8 mouse cellular contexts compared by ENCODE assay signal in genomic region chr12:3780931-3781471, GRCm38 (mm10). TPM values are rescaled to one million over a fixed set of nuclear protein-coding genes. Genes with fewer than 3 reads are reported as not detected.
A peak's percentile ranks its signal among the peaks of the same experiment; 100 is the strongest.
DNase-seq lines count a peak whose midpoint lies in the region; ATAC-seq and TF ChIP-seq lines count a peak whose summit lies in the region.

No protein-coding gene starts in this region.

- dilution Hi-C loops in CH12.LX (cut with MboI; ENCODE audit: extremely low pct_ligation_motif_present, extremely low pct_unique_long_range_greater_than_20kb, low sequenced_read_pairs): no loop called here

- H3K4me3 ChIP-seq in cerebellum, adult 2 months (replicated peaks; ENCODE audit: insufficient read depth, low read depth, low read length): no peak overlapping the region
- peak overlapping the region in 1 of 3 experiments; percentile 7 for H3K4me3 ChIP-seq in CH12.LX (replicated peaks in 1 of 3; ENCODE audit: low read depth in 2 of 3, low read length in 2 of 3, poor library complexity in 1 of 3)
- H3K4me3 ChIP-seq in embryonic facial prominence, embryonic 15.5 days (replicated peaks): no peak overlapping the region
- H3K4me3 ChIP-seq in hindbrain, embryonic 16.5 days (ENCODE audit: low read length): no peak overlapping the region
- H3K4me3 ChIP-seq in lung, postnatal 0 days (ENCODE audit: low read depth, low read length): no peak overlapping the region
- H3K4me3 ChIP-seq in testis, adult 2 months (ENCODE audit: control insufficient read depth, low read depth, low read length): no peak overlapping the region

- peaks cover 12% of the 10 kb centered on the region for H3K4me1 ChIP-seq in cerebellum, adult 2 months (ENCODE audit: control insufficient read depth, insufficient read depth, low read length)
- peaks cover 25 to 50% of the 10 kb centered on the region in 2 experiments for H3K4me1 ChIP-seq in CH12.LX (ENCODE audit: control insufficient read depth in 1 of 2, insufficient read depth in 2 of 2)
- peaks cover 42% of the 10 kb centered on the region for H3K4me1 ChIP-seq in embryonic facial prominence, embryonic 15.5 days
- peaks cover 45% of the 10 kb centered on the region for H3K4me1 ChIP-seq in hindbrain, embryonic 16.5 days (ENCODE audit: control insufficient read depth, insufficient read depth, low read depth, low read length)
- peaks cover 12% of the 10 kb centered on the region; the same call in 1 of the 2 replicates for H3K4me1 ChIP-seq in lung, postnatal 0 days (ENCODE audit: insufficient read depth, low read depth, low read length)
- peaks cover 10% of the 10 kb centered on the region for H3K4me1 ChIP-seq in testis, adult 2 months (ENCODE audit: control insufficient read depth, insufficient read depth, low read length)

- peak overlapping the region; percentile 5; the same call in 1 of the 2 replicates for H3K27ac ChIP-seq in cerebellum, adult 2 months (ENCODE audit: insufficient read depth, low read length)
- H3K27ac ChIP-seq in CH12.LX (ENCODE audit: insufficient read depth, low read depth): peak overlapping the region; percentile 36
- peak overlapping the region; percentile 87 for H3K27ac ChIP-seq in embryonic facial prominence, embryonic 15.5 days (replicated peaks)
- peak overlapping the region; percentile 53 for H3K27ac ChIP-seq in hindbrain, embryonic 16.5 days (ENCODE audit: low read depth, low read length)
- peak overlapping the region; percentile 52 for H3K27ac ChIP-seq in lung, postnatal 0 days (ENCODE audit: low read length)
- peak overlapping the region; percentile 76 for H3K27ac ChIP-seq in testis, adult 2 months (ENCODE audit: control insufficient read depth, insufficient read depth, low read depth, low read length)

- WGBS in cerebellum, adult 2 months: 48% methylated on average over 7 of the region's 7 CpGs
- 21% methylated on average over 7 of the region's 7 CpGs for WGBS in embryonic facial prominence, embryonic 15.5 days
- WGBS in hindbrain, embryonic 16.5 days: 25% methylated on average over 7 of the region's 7 CpGs
- WGBS in lung, postnatal 0 days: 29% methylated on average over 7 of the region's 7 CpGs

- no peaks in the 10 kb centered on the region for H3K27me3 ChIP-seq in cerebellum, adult 2 months (ENCODE audit: control insufficient read depth, insufficient read depth, low read length)
- H3K27me3 ChIP-seq in CH12.LX (replicated peaks): no peaks in the 10 kb centered on the region
- no peaks in the 10 kb centered on the region for H3K27me3 ChIP-seq in embryonic facial prominence, embryonic 15.5 days
- H3K27me3 ChIP-seq in hindbrain, embryonic 16.5 days (replicated peaks; ENCODE audit: control insufficient read depth, insufficient read depth, low read length): no peaks in the 10 kb centered on the region
- no peaks in the 10 kb centered on the region for H3K27me3 ChIP-seq in lung, postnatal 0 days (replicated peaks; ENCODE audit: insufficient read depth, low read length)
- H3K27me3 ChIP-seq in testis, adult 2 months (ENCODE audit: control insufficient read depth, insufficient read depth, low read length): no peaks in the 10 kb centered on the region

- TF ChIP-seq RAD21 in CH12.LX (IDR thresholded peaks at IDR 0.05; ENCODE audit: low read depth, low read length): no peak

- TF ChIP-seq CTCF in cerebellum, adult 2 months (IDR thresholded peaks at IDR 0.05; ENCODE audit: borderline replicate concordance, insufficient read depth, low read depth, low read length): no peak
- TF ChIP-seq CTCF in CH12.LX (conservative IDR thresholded peaks at IDR 0.05 in 1 of 2, IDR thresholded peaks at IDR 0.05 in 1 of 2; ENCODE audit: low read depth in 2 of 2, low read length in 2 of 2): no peak
- no peak for TF ChIP-seq CTCF in lung, postnatal 0 days (IDR thresholded peaks at IDR 0.05)
- TF ChIP-seq CTCF in testis, adult 2 months (IDR thresholded peaks at IDR 0.05; ENCODE audit: control insufficient read depth, insufficient read depth, insufficient replicate concordance, low read depth, low read length): no peak

- DNase-seq in cerebellum, adult 2 months: no peak
- DNase-seq in cerebellum, adult 18-20 months: no peak
- DNase-seq in CH12.LX (ENCODE audit: extremely low read depth): no peak
- DNase-seq in lung, postnatal 0 days (ENCODE audit: low spot score): no peak
- no peak for DNase-seq in c-Kit-positive CD71-positive TER-119-positive erythroid progenitor cells, embryonic 14.5 days (ENCODE audit: low spot score)

- no peaks in the 10 kb centered on the region for H3K9me3 ChIP-seq in CH12.LX (replicated peaks; ENCODE audit: low read length)
- H3K9me3 ChIP-seq in embryonic facial prominence, embryonic 15.5 days (replicated peaks): no peaks in the 10 kb centered on the region
- H3K9me3 ChIP-seq in hindbrain, embryonic 16.5 days (ENCODE audit: control insufficient read depth, low read length): no peaks in the 10 kb centered on the region
- H3K9me3 ChIP-seq in lung, postnatal 0 days (ENCODE audit: low read length): no peaks in the 10 kb centered on the region

- no peak for TF ChIP-seq POLR2A in cerebellum, adult 2 months (IDR thresholded peaks at IDR 0.05; ENCODE audit: borderline replicate concordance, insufficient read depth, low read length)
- TF ChIP-seq POLR2A in CH12.LX (IDR thresholded peaks at IDR 0.05; ENCODE audit: low read depth, low read length): no peak
- TF ChIP-seq POLR2A in testis, adult 2 months (IDR thresholded peaks at IDR 0.05; ENCODE audit: control insufficient read depth, low read depth, low read length): no peak

- in situ Hi-C loops in CH12.LX (cut with MboI; ENCODE audit: low pct_ligation_motif_present, low pct_unique_long_range_greater_than_20kb, low sequenced_read_pairs): no loop called here

- H3K9ac ChIP-seq in CH12.LX (ENCODE audit: insufficient read depth, low read depth): no peak overlapping the region
- no peak overlapping the region for H3K9ac ChIP-seq in embryonic facial prominence, embryonic 15.5 days
- H3K9ac ChIP-seq in hindbrain, embryonic 16.5 days (ENCODE audit: low read depth, low read length): no peak overlapping the region
- no peak overlapping the region for H3K9ac ChIP-seq in lung, postnatal 0 days (replicated peaks; ENCODE audit: low read depth)

- peak; percentile 69 for ATAC-seq in embryonic facial prominence, embryonic 15.5 days (ENCODE audit: insufficient number of reproducible peaks, low FRiP score, low TSS enrichment, low read depth)
- ATAC-seq in hindbrain, embryonic 16.5 days: peak; percentile 49
- peak; percentile 29; the same call in 1 of the 2 replicates for ATAC-seq in lung, postnatal 0 days

- H3K36me3 ChIP-seq in CH12.LX (replicated peaks in 1 of 2; ENCODE audit: control insufficient read depth in 1 of 2, insufficient read depth in 1 of 2, low read length in 1 of 2): no peaks in the 10 kb centered on the region
- H3K36me3 ChIP-seq in embryonic facial prominence, embryonic 15.5 days: 0 out of 2 replicates have a peak, but pooled peaks cover 3% of the 10 kb centered on the region
- no peaks in the 10 kb centered on the region for H3K36me3 ChIP-seq in hindbrain, embryonic 16.5 days (ENCODE audit: control insufficient read depth, insufficient read depth, low read length)
- H3K36me3 ChIP-seq in lung, postnatal 0 days (ENCODE audit: insufficient read depth, low read length): no peaks in the 10 kb centered on the region
- H3K36me3 ChIP-seq in testis, adult 2 months (ENCODE audit: control insufficient read depth, insufficient read depth, low read length): no peaks in the 10 kb centered on the region

- peak overlapping the region; percentile 56 for H3K4me2 ChIP-seq in CH12.LX (ENCODE audit: insufficient read depth, low read depth, poor library complexity, severe bottlenecking)
- peak overlapping the region; percentile 12; the same call in 1 of the 2 replicates for H3K4me2 ChIP-seq in embryonic facial prominence, embryonic 15.5 days (replicated peaks)
- no peak overlapping the region for H3K4me2 ChIP-seq in hindbrain, embryonic 16.5 days (ENCODE audit: low read length)
- 0 out of 2 replicates have a peak overlapping the region, but pooled peaks have one; percentile 11 for H3K4me2 ChIP-seq in lung, postnatal 0 days (replicated peaks; ENCODE audit: low read depth, low read length)

- TF ChIP-seq EP300 in CH12.LX (IDR thresholded peaks at IDR 0.05; ENCODE audit: low read length): no peak
- no peak for TF ChIP-seq EP300 in lung, postnatal 0 days (IDR thresholded peaks at IDR 0.05)

- H3K79me2 ChIP-seq in CH12.LX (replicated peaks; ENCODE audit: control insufficient read depth, extremely low read depth, insufficient read depth, poor library complexity, severe bottlenecking): no peaks in the 10 kb centered on the region

TF ChIP-seq in CH12.LX, 34 proteins besides CTCF, POLR2A, EP300 and RAD21:
- TF ChIP-seq UBTF (IDR thresholded peaks at IDR 0.05; ENCODE audit: low read depth, low read length): 0 out of 2 replicates have a peak, but pooled peaks have one; percentile 43
- TF ChIP-seq TBP (conservative IDR thresholded peaks at IDR 0.05; ENCODE audit: low read depth, low read length): no peak
- TF ChIP-seq SIN3A (IDR thresholded peaks at IDR 0.05; ENCODE audit: low read length): no peak
- TF ChIP-seq ELF1 (IDR thresholded peaks at IDR 0.05; ENCODE audit: low read depth, low read length): no peak
- no peak for TF ChIP-seq JUN (IDR thresholded peaks at IDR 0.05; ENCODE audit: insufficient read depth, low read depth, low read length)
- TF ChIP-seq CHD2 (IDR thresholded peaks at IDR 0.05; ENCODE audit: low read length): no peak
- TF ChIP-seq ZKSCAN1 (IDR thresholded peaks at IDR 0.05; ENCODE audit: borderline replicate concordance, low read depth, low read length): no peak; the same call in 1 of the 2 replicates
- TF ChIP-seq MAZ (IDR thresholded peaks at IDR 0.05; ENCODE audit: low read depth, low read length): no peak
- TF ChIP-seq USF1 (IDR thresholded peaks at IDR 0.05; ENCODE audit: low read depth, low read length): no peak
- 0 out of 2 replicates have a peak, but pooled peaks have one; percentile 1 for TF ChIP-seq TCF12 (IDR thresholded peaks at IDR 0.05; ENCODE audit: low read depth, low read length)

RNA-seq across cellular contexts. Expression of gene Dnmt3a, which starts 24.8 kb away (rescaled TPM):
- 43.2 and 47.6 TPM in 2 replicates for polyA plus RNA-seq in cerebellum, adult 2 months (2012; rRNA removed)
- total RNA-seq in CH12.LX (2012; rRNA removed) (21.2 and 23.4 TPM in 2 replicates), CH12.LX (2014; rRNA removed) (15.4 and 15.5 TPM in 2 replicates)
- polyA plus RNA-seq in CH12.LX (2012; ENCODE audit: insufficient read length, low read depth): 61.5 TPM in 2 replicates
- 114 and 135 TPM in 2 replicates for polyA plus RNA-seq in embryonic facial prominence, embryonic 15.5 days (2015; fragmentation: Nextera tagmentation; extraction: Ambion mirVana)
- polyA plus RNA-seq in hindbrain, embryonic 16.5 days (2015; fragmentation: Nextera tagmentation; extraction: Ambion mirVana): 94.1 and 104 TPM in 2 replicates
- polyA plus RNA-seq in lung, postnatal 0 days (2015; fragmentation: Nextera tagmentation; extraction: Ambion mirVana): 60.3 and 74.8 TPM in 2 replicates
- polyA plus RNA-seq in testis, adult 2 months (2012; rRNA removed): 7.0 and 7.2 TPM in 2 replicates

Comparison
In these comparisons a context has a peak if more than half of its experiments do, and no peak if none do; other contexts are left out.
1. H3K27ac ChIP-seq: peak in every context shown above with its lines; median percentile 87 in embryonic facial prominence, embryonic 15.5 days; 76 in testis, adult 2 months; 53 in hindbrain, embryonic 16.5 days; 52 in lung, postnatal 0 days; 36 in CH12.LX; 5 in cerebellum, adult 2 months.